Mouse (Mus musculus) spleen, postnatal 14 days (tissue): ENCODE results near the gene Gm4792.

ENCODE experiments used
- DNase-seq, 2 experiments: peaks; one replicate each; pipeline ENCODE4 v3.0.0; 2021 to 2022; ENCODE audit warnings: low spot score in 2 of 2

The Gm4792 gene

GRCm38 (mm10) chr10:94304064-94304657 lies 5.7 kb upstream of the Gm4792 start:
- DNase-seq: no peak

DNA sequence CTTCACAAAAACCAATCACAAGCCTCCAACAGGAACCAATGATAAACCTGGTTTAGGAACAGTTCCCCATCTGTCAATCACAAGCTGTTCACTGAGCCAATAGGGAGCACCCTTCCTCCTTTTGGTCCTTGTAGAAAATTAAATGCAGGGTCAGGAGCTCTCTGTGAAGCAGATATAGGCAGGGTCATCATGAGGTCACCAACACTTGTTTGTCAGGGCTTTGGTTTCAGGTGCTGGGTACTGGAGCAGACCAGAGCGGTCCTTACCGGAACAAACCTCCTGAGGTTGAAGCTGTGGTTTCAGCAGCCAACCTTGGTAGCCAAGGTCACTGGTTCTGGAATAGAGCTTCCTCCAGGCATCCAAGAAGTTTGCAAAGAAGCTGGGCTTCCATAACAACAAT lies 798 bp upstream of the Gm4792 start:
- no peak for DNase-seq

GRCm38 (mm10) chr10:94295923-94296605 lies 2.4 kb downstream of the Gm4792 start:
- no peak for DNase-seq

DNA sequence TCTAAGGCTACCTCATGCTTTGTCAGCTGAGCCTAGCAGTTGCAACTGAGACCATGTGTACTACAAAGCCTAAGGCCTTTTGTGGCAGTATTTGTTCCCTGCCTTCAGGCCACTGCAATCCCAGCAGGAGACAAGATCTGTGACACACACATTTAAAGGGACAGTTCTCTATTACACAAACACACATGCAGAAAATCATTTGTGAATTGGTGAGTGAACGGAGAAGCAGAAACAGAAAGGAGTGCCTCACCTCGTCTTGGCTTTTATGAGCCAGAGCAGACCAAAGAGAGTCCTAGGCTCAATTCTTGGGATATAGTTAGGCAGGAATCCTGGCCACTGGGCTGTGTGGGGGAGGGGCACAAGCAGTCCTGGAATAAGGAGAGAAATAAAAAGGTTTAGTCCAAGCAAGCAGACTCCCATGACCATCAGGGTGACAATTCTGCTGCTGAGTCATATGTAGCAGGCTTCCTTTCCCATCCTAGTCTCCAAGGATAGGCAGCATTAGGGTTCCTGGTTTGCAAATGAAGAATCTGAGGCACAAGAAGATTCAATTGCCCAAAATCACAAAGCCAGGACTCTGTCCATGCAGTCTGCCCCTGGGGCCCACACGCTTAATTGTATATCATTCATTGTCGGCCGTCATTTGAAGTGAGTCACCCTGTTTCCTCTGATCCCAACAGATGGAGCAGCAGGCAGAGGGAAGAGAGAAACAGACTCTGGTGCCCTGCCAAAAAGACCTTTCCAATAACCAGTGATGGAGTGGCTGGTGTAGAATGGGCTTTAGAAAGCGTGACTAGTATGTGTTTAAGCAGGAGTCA lies 3.4 kb downstream of the Gm4792 start:
- DNase-seq: no peak

DNA sequence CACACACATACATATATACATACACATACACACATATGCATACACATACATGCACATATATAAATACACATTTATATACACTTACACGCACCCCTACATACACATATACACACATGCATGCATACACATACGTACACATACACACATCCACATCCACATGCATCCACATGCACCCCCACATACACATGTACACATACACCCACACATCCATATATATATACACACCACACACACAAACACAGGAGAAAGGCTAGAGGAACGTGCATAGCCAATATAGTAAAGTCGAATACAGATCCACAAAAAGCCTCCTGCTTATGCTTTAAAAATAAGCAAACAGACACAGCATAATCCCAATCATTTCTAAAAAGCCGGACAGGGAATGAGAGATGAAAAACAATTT lies 4.1 kb downstream of the Gm4792 start:
- no peak for DNase-seq

- DNase-seq: no peak
Measured at GRCm38 (mm10) chr10:94282797-94283196, 15.7 kb downstream of the Gm4792 start.

DNA sequence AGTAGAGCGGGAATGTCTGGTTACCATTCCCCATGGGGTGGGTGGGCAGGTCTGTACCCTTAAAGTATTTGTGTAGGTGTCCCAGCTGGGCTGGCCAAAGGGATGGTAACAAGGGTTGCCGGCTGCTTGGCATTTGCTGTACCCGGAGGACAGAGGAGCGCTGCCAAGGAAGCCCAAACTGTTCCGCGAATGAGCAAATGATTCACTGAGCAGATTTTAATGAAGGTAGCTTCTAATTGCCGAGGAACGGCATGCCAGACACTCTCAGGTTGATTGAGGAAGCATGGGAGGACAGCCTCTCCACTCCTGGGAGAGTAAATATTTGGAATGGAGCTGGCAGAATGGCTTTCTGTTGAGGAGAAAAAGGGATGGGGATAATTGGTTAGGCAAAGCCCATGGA lies 16.3 kb downstream of the Gm4792 start:
- no peak for DNase-seq

DNA sequence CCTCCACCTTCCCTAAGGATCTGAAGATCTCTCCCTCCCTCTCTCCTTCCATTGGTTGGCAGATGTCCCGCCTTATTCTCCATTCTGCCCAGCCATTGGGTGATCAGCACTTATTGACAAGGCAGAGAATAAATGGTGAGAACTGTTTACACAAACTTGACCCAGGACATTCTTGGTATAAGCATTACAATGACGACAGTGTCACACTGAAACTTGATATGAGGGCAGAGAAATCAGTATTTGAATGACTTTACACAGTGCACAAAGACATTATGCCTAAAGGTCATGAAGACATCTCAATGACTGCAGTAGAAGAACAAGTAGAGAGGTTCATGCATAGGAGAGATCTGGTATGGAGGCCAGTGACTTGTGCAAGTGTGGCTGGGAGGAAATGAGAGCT lies 22.0 kb downstream of the Gm4792 start:
- DNase-seq: no peak

DNA sequence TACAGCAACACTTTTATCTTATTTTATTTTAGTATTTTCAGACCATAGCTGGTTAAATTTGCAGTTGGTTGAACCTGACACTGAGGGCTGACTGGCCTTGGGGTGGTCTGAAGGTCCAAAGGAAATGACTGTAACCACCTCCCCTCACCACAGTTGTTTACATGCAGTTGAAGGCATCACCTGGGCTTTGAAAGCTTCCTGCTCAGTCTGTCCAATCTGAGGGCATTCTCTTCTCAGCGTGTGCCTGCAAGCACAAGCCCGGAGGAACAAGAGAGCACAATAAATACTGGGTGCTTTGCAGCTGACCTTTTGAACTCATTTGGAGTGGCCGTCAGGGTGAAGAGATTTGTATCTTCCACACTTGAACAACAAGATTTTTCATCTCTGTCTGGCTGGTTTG lies 23.2 kb downstream of the Gm4792 start:
- no peak for DNase-seq

- DNase-seq: no peak
Measured at GRCm38 (mm10) chr10:94265656-94266542, 32.6 kb downstream of the Gm4792 start.

DNA sequence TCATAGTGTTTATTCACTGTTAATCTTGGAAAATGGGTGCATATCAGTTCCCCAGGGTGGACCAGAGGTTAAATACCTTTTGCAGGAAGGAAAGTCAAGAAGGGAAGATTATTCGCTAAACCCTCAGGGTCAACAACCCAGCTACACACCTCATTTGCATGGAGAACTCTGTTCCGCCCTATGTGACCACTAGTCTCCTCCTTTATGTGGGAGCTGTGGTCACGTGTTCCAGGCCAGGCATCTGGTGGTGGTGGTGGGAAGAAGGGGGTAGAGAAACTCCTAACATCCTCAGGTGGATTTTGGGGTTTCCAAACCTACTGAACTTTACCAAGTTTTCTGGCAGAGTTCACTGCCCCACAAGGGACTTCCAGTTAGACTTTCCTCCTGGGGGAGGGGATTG lies 35.3 kb downstream of the Gm4792 start:
- no peak for DNase-seq

- DNase-seq: no peak
Measured at GRCm38 (mm10) chr10:94262646-94263045, 35.9 kb downstream of the Gm4792 start.

DNA sequence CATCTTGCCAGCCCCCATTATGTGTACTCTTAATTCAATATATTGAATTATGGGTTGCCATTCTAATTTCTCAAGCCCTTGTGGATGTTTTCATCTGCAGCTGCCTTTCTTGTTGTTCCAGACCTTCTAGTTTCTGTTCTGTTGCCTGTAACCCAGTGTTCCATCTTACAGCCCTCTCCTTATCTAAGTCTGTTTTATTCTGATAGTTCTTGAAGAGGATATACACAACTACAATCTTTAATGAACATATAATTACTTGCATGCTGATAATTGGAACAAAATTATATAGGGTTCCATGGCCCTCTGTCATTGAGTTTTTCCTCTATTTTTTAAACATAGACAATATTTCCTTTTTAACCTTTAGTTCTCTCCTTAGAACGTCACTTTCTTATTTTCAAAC lies 38.0 kb downstream of the Gm4792 start:
- no peak for DNase-seq

- DNase-seq: no peak
Measured at GRCm38 (mm10) chr10:94256518-94256917, 42.0 kb downstream of the Gm4792 start.

- no peak for DNase-seq
Measured at GRCm38 (mm10) chr10:94255744-94256143, 42.8 kb downstream of the Gm4792 start.

GRCm38 (mm10) chr10:94254766-94255165 lies 43.7 kb downstream of the Gm4792 start:
- DNase-seq: no peak

GRCm38 (mm10) chr10:94253260-94253807 lies 45.2 kb downstream of the Gm4792 start:
- DNase-seq: no peak

- no peak for DNase-seq
Measured at GRCm38 (mm10) chr10:94249575-94250456, 48.7 kb downstream of the Gm4792 start.

DNA sequence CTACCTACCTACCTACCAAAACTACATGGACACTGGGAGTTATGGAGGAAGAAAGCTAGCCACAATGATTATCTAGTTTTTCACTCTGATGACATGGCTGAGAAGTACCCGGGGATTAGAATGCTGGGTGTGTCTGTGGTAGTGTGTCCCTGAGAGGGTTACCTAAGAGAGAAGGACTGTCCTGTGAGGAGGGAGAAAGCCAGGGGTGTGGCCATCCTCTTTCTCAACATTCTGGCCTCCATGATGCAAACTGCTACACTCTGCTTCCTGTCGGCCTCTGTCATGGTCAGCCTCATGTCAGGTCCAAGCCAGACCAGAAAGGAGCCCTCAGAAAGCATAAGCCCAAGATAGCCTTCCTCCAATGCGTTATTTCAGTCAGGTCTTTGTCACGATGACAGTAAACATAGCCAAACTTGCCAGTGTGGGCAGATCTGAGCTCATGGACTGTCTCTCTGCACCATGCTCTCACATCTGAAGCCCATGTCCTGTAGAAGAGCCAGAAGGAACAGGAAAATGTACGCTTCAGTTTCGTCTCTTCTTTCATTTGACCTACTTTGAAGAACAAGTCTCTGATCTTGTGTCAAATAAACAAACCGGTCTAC lies 50.7 kb downstream of the Gm4792 start:
- no peak for DNase-seq
